Mouse (Mus musculus) hindbrain, embryonic 16.5 days (tissue): ENCODE measurements around the gene Casz1. TPM values are rescaled to one million over a fixed set of nuclear protein-coding genes. Genes with fewer than 3 reads are reported as not detected.

ENCODE experiments used
- ATAC-seq: fragments of 200-750 bp; cut with Nextera tagmentation; 2 replicates; pipeline ENCODE4 v1.8.0; 2017; ENCODE audit warnings: moderate TSS enrichment, moderate library complexity
- H3K27ac ChIP-seq: fragments of 300-500 bp; sonication (generic); 2 replicates; pipeline ENCODE4 v1.5.1; 2014; ENCODE audit warnings: low read depth, mild to moderate bottlenecking, control low read depth, low read length, moderate library complexity
- H3K27me3 ChIP-seq: fragments of 300-500 bp; sonication (generic); replicated peaks from 2 replicates; pipeline ENCODE4 v1.6.1; 2014; ENCODE audit warnings: low read length; ENCODE audit not compliant: control insufficient read depth, insufficient read depth
- H3K36me3 ChIP-seq: fragments of 300-500 bp; sonication (generic); 2 replicates; pipeline ENCODE4 v1.6.1; 2014; ENCODE audit warnings: mild to moderate bottlenecking, low read length, moderate library complexity, mixed read lengths; ENCODE audit not compliant: control insufficient read depth, insufficient read depth
- H3K4me1 ChIP-seq: fragments of 300-500 bp; sonication (generic); 2 replicates; pipeline ENCODE4 v1.6.1; 2014; ENCODE audit warnings: low read depth, low read length; ENCODE audit not compliant: control insufficient read depth, insufficient read depth
- H3K4me2 ChIP-seq: fragments of 300-500 bp; sonication (generic); 2 replicates; pipeline ENCODE4 v1.6.1; 2014; ENCODE audit warnings: mild to moderate bottlenecking, low read length, control low read depth, moderate library complexity
- H3K4me3 ChIP-seq: fragments of 300-500 bp; sonication (generic); 2 replicates; pipeline ENCODE4 v1.5.1; 2014; ENCODE audit warnings: mild to moderate bottlenecking, low read length, control low read depth, moderate library complexity
- H3K9ac ChIP-seq: fragments of 300-500 bp; sonication (generic); 2 replicates; pipeline ENCODE4 v1.6.1; 2014; ENCODE audit warnings: low read depth, mild to moderate bottlenecking, control low read depth, low read length, moderate library complexity
- H3K9me3 ChIP-seq: fragments of 300-500 bp; sonication (generic); 2 replicates; pipeline ENCODE4 v1.6.1; 2014; ENCODE audit warnings: mild to moderate bottlenecking, low read length, moderate library complexity; ENCODE audit not compliant: control insufficient read depth
- WGBS: fragments of 180-500 bp; shearing (Covaris S2); extraction: QIAGEN DNeasy Blood & Tissue Kit; methylation state at CpG from one replicate; pipeline ENCODE4 v1.1.7; 2014; 5-methylcytosine and 5-hydroxymethylcytosine counted together
- polyA plus RNA-seq: library from polyadenylated mRNA; unstranded; fragments of >200 nt; fragmentation: Nextera tagmentation; extraction: Ambion mirVana; gene quantifications from 2 replicates; pipeline ENCODE4 v1.2.1, GENCODE M21; 2015

Gene Casz1
- polyA plus RNA-seq, 1 experiment from 2014 or later, result 4.4 TPM

DNA sequence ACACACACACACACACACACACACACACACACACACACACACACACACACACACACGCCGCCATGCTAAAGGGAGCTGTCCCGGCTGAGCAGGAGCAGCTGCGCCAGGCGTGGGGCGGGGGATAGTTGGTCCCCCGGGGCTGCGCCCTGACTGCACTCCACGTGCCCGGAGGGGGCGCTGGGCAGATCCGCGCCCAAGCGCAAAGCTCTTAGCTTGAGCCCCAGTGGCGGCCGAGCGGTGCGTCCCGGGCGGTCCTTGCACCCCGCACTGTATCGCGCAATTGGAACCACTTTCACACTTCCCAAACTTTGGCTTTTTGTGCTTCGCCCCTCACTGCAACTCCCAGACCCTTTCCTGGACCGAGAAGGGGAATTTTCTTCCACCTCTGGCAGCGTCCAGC lies 2.6 kb downstream of the Casz1 start:
- Histone ChIP-seq H3K4me1 (peaks cover 33% of the 10 kb centered on the region), H3K27ac (no peak overlapping the region)

DNA sequence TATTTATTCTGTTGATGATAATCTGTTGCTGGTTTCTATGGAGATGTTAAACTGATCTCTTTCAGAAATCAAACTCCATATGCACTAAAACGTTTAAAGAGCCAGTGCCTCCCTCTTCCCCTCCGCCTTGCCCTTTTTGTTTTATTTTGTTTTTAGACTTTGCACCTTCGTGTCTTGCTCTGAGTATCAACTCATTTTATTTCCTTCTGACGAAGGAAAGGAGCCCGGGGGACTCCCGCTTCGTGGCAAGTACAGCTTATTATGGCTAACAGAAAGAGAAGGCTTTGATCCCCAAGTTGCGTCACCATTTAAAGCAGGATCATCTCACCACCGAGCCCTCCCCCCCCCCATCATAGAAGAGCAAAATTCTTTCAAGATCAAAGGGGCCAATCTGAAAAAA lies 3.2 kb downstream of the Casz1 start:
- Histone ChIP-seq H3K4me1 (peaks cover 38% of the 10 kb centered on the region), H3K9me3 (no peaks in the 10 kb centered on the region), H3K27me3 (peaks cover 26% of the 10 kb centered on the region), H3K4me2 (peak overlapping the region; percentile 99), H3K36me3 (no peaks in the 10 kb centered on the region), H3K27ac (no peak overlapping the region), H3K9ac (no peak overlapping the region), H3K4me3 (peak overlapping the region; percentile 61; the same call in 1 of the 2 replicates)
- ATAC-seq, result no peak
- WGBS, result under 1% methylated on average over 9 of the region's 9 CpGs

More for the DNA sequence above, 2.6 kb downstream of the Casz1 start:
- H3K4me2 ChIP-seq, result peak overlapping the region; percentile 99
- H3K36me3 ChIP-seq, result no peaks in the 10 kb centered on the region
- WGBS, result under 1% methylated on average over 20 of the region's 26 CpGs
- ATAC-seq, result no peak
- H3K9me3 ChIP-seq, result no peaks in the 10 kb centered on the region
- H3K27me3 ChIP-seq, result peaks cover 27% of the 10 kb centered on the region
- peak overlapping the region; percentile 61 for H3K4me3 ChIP-seq
- H3K9ac ChIP-seq, result no peak overlapping the region

DNA sequence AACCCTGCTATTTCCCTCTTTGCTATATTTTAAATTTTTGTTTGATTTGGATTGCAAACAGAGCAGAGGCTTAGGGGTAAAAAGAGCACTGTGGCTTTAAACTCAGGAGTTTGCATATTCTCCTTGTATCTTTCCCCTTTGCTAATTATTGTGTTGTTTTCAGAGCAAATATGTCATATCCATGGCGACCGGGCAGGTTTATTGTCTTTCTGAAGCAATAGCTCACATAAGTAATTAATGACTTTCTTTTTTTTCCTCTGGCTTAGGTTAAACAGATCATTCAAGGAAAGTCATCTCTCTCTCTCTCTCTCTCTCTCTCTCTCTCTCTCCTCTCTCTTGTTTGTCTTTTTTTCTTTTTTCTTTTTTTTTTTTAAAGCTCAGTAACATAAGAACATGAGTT lies 4.6 kb downstream of the Casz1 start:
- Histone ChIP-seq H3K4me3 (no peak overlapping the region), H3K27me3 (peaks cover 22% of the 10 kb centered on the region), H3K36me3 (no peaks in the 10 kb centered on the region), H3K4me2 (no peak overlapping the region), H3K27ac (no peak overlapping the region), H3K4me1 (peaks cover 46% of the 10 kb centered on the region), H3K9ac (no peak overlapping the region), H3K9me3 (no peaks in the 10 kb centered on the region)
- 16% methylated on average over 2 of the region's 2 CpGs for WGBS
- ATAC-seq, result no peak

DNA sequence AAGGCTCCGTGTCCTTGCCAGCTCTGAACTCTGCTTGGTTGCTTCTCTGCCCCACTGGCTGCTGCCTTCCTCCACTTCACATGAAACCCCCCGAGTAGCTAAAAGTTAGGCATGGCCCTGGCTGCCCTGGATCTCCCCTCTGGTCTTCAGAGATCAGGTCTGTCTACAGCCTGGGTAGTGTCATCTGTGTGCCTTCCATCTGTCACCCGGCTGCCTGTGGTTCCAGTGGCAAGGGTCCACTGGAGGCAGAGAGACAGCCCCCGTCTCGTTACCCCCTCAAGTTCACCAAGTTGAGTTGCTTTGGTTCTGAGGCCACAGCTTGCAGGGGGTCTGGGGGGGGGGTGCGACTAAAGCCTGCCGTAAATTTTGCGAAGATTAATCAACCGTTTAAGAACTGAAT lies 6.5 kb downstream of the Casz1 start:
- no peak for ATAC-seq
- no peaks in the 10 kb centered on the region for H3K9me3 ChIP-seq
- no peak overlapping the region for H3K9ac ChIP-seq
- peaks cover 19% of the 10 kb centered on the region for H3K27me3 ChIP-seq
- H3K27ac ChIP-seq, result no peak overlapping the region
- WGBS, result 43% methylated on average over 9 of the region's 9 CpGs
- no peaks in the 10 kb centered on the region for H3K36me3 ChIP-seq
- no peak overlapping the region for H3K4me2 ChIP-seq
- no peak overlapping the region for H3K4me3 ChIP-seq
- H3K4me1 ChIP-seq, result peaks cover 33% of the 10 kb centered on the region

DNA sequence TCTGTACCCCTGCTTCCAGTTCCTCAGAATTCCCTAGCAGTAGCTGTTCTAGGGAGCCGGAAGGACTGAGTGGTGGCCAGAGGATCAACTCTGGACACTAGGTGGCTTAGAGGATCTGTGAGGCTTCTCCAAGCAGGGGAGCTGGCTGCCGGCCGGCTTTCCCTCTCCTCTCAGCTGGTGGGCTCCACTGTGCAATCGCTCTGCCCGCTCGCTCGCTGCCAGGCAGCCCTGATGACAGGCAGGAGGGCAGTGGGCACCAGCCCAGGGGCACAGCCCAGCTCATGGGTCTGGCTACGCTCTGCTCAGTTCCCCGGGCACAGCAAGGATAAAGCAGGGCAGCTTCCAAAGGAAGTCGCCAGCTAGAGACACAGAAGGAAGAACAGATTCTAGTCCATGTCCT lies 7.7 kb downstream of the Casz1 start:
- Histone ChIP-seq H3K9ac (no peak overlapping the region; the same call in 1 of the 2 replicates), H3K27ac (no peak overlapping the region), H3K4me3 (no peak overlapping the region), H3K4me1 (peaks cover 28% of the 10 kb centered on the region), H3K4me2 (peak overlapping the region; percentile 39; the same call in 1 of the 2 replicates), H3K9me3 (no peaks in the 10 kb centered on the region), H3K27me3 (peaks cover 15% of the 10 kb centered on the region), H3K36me3 (no peaks in the 10 kb centered on the region)
- ATAC-seq, result peak; percentile 87
- 15% methylated on average over 7 of the region's 10 CpGs for WGBS

DNA sequence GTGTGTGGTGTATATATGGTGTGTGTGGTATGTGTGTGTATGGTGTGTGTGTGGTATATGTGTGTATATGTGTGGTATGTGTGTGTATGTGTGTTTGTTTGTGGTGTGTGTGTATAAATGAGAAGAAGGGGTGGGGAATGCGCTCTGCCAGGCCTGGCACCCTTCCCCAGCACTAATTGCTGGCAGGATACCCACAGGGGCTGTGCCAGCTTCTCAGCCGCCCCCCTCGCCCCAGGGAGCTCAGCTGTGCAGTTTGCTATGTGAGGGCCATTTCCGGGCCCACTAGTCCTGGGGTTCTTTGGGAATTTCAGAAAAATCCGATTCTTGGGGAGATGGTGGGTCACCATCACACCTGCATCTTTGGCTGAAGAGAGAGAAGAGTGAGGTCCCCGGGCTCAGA lies 9.0 kb downstream of the Casz1 start:
- Histone ChIP-seq H3K4me1 (peaks cover 28% of the 10 kb centered on the region), H3K36me3 (no peaks in the 10 kb centered on the region), H3K4me2 (no peak overlapping the region), H3K27ac (no peak overlapping the region), H3K4me3 (no peak overlapping the region), H3K9ac (no peak overlapping the region), H3K27me3 (peaks cover 15% of the 10 kb centered on the region), H3K9me3 (no peaks in the 10 kb centered on the region)
- WGBS, result 55% methylated on average over 6 of the region's 6 CpGs
- ATAC-seq, result no peak

DNA sequence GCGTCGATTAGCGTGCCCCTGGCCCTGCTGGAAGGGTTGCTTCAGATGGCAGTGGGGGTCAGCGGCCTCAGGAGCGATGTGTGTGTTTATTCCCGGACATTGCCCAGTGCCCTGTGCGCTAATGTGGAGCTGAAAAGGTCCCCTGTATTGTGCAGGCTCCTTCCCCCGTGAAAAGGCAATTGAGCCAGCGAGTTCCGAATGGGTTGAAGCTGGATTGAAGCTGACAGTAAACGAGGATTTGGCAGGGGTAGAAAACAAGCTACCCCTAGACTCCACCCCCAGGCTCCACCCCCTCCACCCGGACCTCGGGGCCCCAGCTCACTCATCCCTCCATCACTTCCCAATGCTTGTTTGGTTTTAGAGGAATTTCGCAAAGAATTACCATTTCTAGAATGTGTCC lies 12.3 kb downstream of the Casz1 start:
- no peaks in the 10 kb centered on the region for H3K9me3 ChIP-seq
- H3K27ac ChIP-seq, result no peak overlapping the region
- H3K9ac ChIP-seq, result no peak overlapping the region
- no peak overlapping the region for H3K4me3 ChIP-seq
- peaks cover 8% of the 10 kb centered on the region for H3K27me3 ChIP-seq
- peaks cover 26% of the 10 kb centered on the region for H3K4me1 ChIP-seq
- H3K36me3 ChIP-seq, result no peaks in the 10 kb centered on the region
- WGBS, result 7% methylated on average over 14 of the region's 14 CpGs
- no peak for ATAC-seq
- H3K4me2 ChIP-seq, result peak overlapping the region; percentile 15

DNA sequence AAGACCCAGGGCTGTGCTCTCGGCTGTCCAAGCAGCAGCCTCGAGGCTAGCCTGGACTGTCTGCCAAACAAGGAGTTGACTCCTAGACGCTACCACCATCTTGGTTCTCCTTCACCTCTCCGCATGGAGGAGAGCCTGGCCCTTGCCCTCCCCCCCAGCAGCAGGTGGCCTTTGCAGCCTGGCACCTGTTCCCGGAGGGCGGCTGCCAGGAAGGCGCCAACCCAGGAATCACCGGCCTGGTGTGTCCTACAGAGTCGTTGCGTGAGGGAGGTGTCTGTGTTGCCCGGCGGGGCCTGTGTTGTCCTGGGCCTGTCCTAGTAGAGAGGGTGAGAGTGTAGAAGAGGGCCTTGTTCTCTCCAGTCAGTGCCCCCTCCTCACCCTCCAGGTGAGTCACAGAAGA lies 13.9 kb downstream of the Casz1 start:
- Histone ChIP-seq H3K36me3 (no peaks in the 10 kb centered on the region), H3K4me2 (no peak overlapping the region), H3K9me3 (no peaks in the 10 kb centered on the region), H3K27me3 (peaks cover 5% of the 10 kb centered on the region), H3K27ac (no peak overlapping the region), H3K4me3 (no peak overlapping the region), H3K9ac (no peak overlapping the region), H3K4me1 (peaks cover 12% of the 10 kb centered on the region)
- 85% methylated on average over 12 of the region's 12 CpGs for WGBS
- no peak for ATAC-seq

DNA sequence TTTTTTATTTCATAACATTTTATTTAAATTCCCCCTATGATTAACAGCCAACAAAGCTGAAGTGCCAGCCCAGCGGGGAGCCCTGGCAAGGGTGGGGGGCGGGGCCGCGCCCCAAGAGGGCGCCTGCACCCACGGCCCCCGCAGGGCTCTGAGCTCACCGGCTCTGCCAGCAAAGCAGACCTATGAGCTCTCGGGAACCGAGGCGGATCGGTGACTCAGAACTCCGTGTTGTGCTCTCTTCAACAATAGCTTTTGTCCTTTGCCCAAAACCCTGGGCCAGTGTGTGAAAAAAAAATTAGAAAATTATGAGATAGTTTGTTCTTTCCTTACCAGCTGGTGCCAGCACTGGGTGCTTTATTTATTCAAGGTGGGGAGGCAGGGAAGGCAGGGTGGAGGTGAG lies 15.9 kb downstream of the Casz1 start:
- Histone ChIP-seq H3K27ac (no peak overlapping the region), H3K9me3 (no peaks in the 10 kb centered on the region), H3K4me3 (no peak overlapping the region), H3K36me3 (no peaks in the 10 kb centered on the region), H3K4me1 (peaks cover 10% of the 10 kb centered on the region), H3K27me3 (peaks cover 5% of the 10 kb centered on the region), H3K4me2 (no peak overlapping the region), H3K9ac (no peak overlapping the region; the same call in 1 of the 2 replicates)
- WGBS, result 46% methylated on average over 13 of the region's 13 CpGs
- no peak for ATAC-seq

DNA sequence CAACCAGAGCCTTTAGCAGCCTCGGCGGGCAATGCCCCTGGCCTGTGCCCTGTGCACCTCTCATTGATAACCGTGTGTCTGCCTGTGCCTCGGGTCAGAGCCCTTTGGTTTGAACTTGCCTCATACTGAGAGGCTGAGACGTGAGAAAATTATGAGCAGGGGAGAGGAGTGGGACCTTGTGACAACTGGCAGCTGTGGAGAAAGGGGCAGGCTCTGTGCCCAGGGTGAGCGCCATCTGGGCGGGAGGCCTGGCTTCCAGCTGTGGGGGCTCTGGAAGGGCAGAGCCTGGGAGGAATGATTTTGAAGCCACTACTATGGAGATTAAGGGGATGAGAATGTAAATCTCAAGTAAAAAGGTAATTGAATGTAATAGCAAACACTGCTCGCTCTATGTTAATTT lies 19.1 kb downstream of the Casz1 start:
- Histone ChIP-seq H3K9ac (no peak overlapping the region), H3K4me1 (peaks cover 3% of the 10 kb centered on the region), H3K27me3 (peaks cover 5% of the 10 kb centered on the region; the same call in 1 of the 2 replicates), H3K4me3 (no peak overlapping the region), H3K27ac (no peak overlapping the region), H3K4me2 (no peak overlapping the region), H3K36me3 (no peaks in the 10 kb centered on the region), H3K9me3 (no peaks in the 10 kb centered on the region)
- 64% methylated on average over 8 of the region's 8 CpGs for WGBS
- ATAC-seq, result no peak
